Mouse (Mus musculus): Measurements from ENCODE around the gene Prss48. TPM values are rescaled to one million over a fixed set of nuclear protein-coding genes. Genes with fewer than 3 reads are reported as not detected.

The Prss48 gene
- total RNA-seq, 2 experiments from 2014 or later = not detected

DNA sequence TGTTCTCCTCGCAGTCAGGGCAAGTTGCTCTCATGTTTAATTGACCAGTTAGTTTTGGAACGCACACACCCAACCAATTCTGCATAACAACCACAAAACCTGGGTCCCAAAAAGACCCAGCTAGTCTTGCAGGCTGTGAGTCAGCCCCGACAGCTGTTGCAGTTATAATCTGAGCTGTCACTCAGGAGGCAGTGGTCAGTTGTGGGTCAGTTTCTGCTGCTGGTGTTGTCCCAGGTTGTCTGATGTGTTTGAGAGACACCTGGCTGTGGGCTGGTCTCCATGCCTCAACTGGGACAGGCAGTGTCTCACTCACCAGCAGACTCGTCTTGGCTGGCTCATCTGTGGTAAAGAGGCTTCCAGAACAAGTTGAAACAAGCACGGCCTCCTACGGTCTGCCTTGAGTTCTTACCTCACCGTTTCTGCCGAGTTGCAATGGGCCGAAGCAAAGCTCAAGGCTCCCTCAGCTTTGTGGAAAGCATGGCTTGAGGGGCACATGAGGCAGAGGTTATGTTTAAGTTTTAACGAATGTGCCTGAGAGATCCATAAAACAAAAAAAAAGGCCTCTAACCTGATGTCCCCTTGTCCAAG, 49.5 kb downstream of the Prss48 start:
- DNase-seq (ENCODE audit: low spot score in 2 of 2) = no peak

DNA sequence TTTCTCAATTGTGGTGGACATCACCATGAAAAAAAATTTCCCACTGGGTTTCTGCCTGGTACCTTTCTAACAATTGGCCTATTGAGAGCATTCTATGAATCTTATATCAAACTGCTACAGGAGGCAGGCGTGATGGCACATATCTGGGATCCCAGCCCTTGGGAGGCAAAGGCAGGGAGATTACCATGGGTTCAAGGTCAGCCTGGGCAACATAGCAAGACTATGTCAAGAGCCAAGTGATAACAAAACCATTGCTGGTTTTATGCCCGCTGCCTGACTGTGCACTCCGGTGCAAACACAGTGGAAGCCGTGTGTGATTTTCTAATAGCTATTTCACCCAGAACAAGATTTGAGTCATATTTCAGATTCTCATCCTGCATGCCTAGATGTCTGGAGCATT, 51.4 kb downstream of the Prss48 start:
- DNase-seq (ENCODE audit: low spot score in 2 of 2) = no peak

Other genes starting within 250 kb of the Prss48 start
- gene Fam160a1, start 185.2 kb downstream of the Prss48 start, total RNA-seq (2021) = 10 to 100 TPM; 10.1 to 10.5 TPM
- under 1 TPM; 0.17 to 0.23 TPM for gene Glt28d2, start 115.0 kb downstream of the Prss48 start, total RNA-seq (2021)
- gene Gm37240, start 115.0 kb downstream of the Prss48 start, total RNA-seq (2021) = 1 to 10 TPM; 1.3 to 1.9 TPM
- 10 to 100 TPM; 18.1 to 21.2 TPM for gene Sh3d19, start 31.4 kb downstream of the Prss48 start, total RNA-seq (2021)
- 100 to 1,000 TPM; 445 to 459 TPM for gene Rps3a1, start 140.2 kb upstream of the Prss48 start, total RNA-seq (2021)
- 10 to 100 TPM; 29.5 to 30.2 TPM for gene Lrba, start 222.2 kb upstream of the Prss48 start, total RNA-seq (2021)